Mouse (Mus musculus) splenic B cell, adult 2 months (primary cell): ENCODE measurements at regions not wholly inside any gene's neighbourhood (a gene's known extent, or its start where the extent isn't known, plus 50 kb on each side); places are given as distances from the start of the nearest gene placed in this dataset.
"Not testable (repeated sequence)": the region's sequence is repeated elsewhere in the genome, so short reads cannot be mapped to it uniquely, and the experiment has no call there.

Source experiments
- DNase-seq: peaks from one replicate; pipeline ENCODE4 v3.0.0-alpha.2; 2011; ENCODE audit warnings: low read depth, low spot score
- H3K27me3 ChIP-seq: 2 replicates; pipeline ENCODE4 v1.6.1; 2012; ENCODE audit warnings: mild to moderate bottlenecking, low read length, moderate library complexity, mixed read lengths; ENCODE audit not compliant: control insufficient read depth, poor library complexity, insufficient read depth, severe bottlenecking
- H3K36me3 ChIP-seq: 2 replicates; pipeline ENCODE4 v1.6.1; 2012; ENCODE audit warnings: mild to moderate bottlenecking, low read length, moderate library complexity, mixed read lengths; ENCODE audit not compliant: control insufficient read depth, poor library complexity, insufficient read depth, severe bottlenecking

- DNase-seq, H3K27me3 ChIP-seq, H3K36me3 ChIP-seq: not testable (repeated sequence)
These were observed 161.5 kb downstream of the Hpcal1 start for GRCm38 (mm10) chr12:17852138-17852537.

- H3K36me3 ChIP-seq, DNase-seq, H3K27me3 ChIP-seq: not testable (repeated sequence)
These were observed 181.8 kb downstream of the Hpcal1 start for GRCm38 (mm10) chr12:17872491-17872890.

- Histone ChIP-seq H3K36me3 (no peaks in the 10 kb centered on the region), H3K27me3 (no peaks in the 10 kb centered on the region)
- peak; percentile 67 for DNase-seq
These were observed 190.9 kb downstream of the Hpcal1 start for GRCm38 (mm10) chr12:17881371-17882116.

- H3K36me3 ChIP-seq, DNase-seq, H3K27me3 ChIP-seq: not testable (repeated sequence)
These were observed 191.8 kb downstream of the Hpcal1 start for GRCm38 (mm10) chr12:17882117-17883116.

GRCm38 (mm10) chr12:17891663-17892310 is 201.1 kb downstream of the Hpcal1 start:
- not testable (repeated sequence) for H3K27me3 ChIP-seq, H3K36me3 ChIP-seq, DNase-seq

- H3K36me3 ChIP-seq, result not testable (repeated sequence)
These were observed 222.4 kb downstream of the Hpcal1 start for GRCm38 (mm10) chr12:17913058-17913457.

More at GRCm38 (mm10) chr12:17913058-17913457, 222.4 kb downstream of the Hpcal1 start:
- not testable (repeated sequence) for H3K27me3 ChIP-seq, DNase-seq
